Mouse (Mus musculus): ENCODE data around the gene Gm10142.
"Not testable (repeated sequence)": the region's sequence is repeated elsewhere in the genome, so short reads cannot be mapped to it uniquely, and the experiment has no call there.

Gene Gm10142

GRCm38 (mm10) chr10:77715507-77715906, at the start of gene Gm10142:
Gm10142 (plus strand) TSS chr10:77715807.
- DNase-seq (ENCODE audit: low spot score) = no peak

DNA sequence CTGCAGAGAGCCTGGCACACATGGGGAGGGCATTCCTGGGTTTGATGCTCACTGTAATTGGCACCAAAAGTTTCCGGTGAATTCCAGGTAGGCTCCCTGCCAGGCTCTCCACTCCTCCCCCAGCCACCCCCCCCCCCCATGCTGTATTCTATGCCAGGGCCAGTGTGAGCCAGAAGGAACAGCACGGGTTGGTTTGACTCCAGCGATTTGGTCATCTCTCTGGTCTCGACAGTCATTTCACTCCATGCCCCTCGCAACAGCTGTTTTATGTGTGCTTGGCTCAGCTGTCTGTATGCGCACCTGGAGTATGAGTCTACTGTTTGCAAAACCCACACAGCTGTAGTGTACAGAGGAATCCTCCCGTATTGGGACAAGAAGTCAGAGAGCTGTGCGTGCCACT, 49.3 kb upstream of the Gm10142 start:
- no peak for DNase-seq (ENCODE audit: low spot score)

- no peak for DNase-seq (ENCODE audit: low spot score)
These were observed 48.2 kb upstream of the Gm10142 start for GRCm38 (mm10) chr10:77667402-77667801.

GRCm38 (mm10) chr10:77670710-77671109, 44.9 kb upstream of the Gm10142 start:
- DNase-seq (ENCODE audit: low spot score) = no peak

- no peak for DNase-seq (ENCODE audit: low spot score)
These were observed 44.1 kb upstream of the Gm10142 start for GRCm38 (mm10) chr10:77671519-77671918.

GRCm38 (mm10) chr10:77673765-77674164, 41.8 kb upstream of the Gm10142 start:
- DNase-seq (ENCODE audit: low spot score) = no peak

DNA sequence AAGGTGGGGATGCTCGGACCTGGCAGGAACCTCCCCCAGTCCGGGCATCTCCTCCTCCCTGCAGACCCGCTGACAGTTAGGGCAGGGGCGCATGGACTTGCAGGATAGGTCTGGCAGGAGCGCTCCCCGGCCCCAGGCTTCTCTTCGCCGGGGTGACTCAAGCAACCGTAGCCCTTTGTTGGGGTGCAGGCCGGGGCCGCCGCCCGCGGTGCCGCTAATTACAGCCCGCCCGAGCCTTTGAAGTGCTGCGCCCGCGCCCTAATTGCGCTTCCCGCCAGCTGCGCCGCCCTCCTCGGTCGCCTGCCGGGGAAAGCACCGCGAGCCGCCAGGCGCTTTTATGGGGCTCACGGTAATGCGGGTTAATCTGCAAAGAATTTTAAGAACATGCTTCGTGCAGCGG, 38.0 kb upstream of the Gm10142 start:
- DNase-seq (ENCODE audit: low spot score) = no peak

- DNase-seq (ENCODE audit: low spot score) = no peak
These were observed 32.6 kb upstream of the Gm10142 start for GRCm38 (mm10) chr10:77682994-77683393.

DNA sequence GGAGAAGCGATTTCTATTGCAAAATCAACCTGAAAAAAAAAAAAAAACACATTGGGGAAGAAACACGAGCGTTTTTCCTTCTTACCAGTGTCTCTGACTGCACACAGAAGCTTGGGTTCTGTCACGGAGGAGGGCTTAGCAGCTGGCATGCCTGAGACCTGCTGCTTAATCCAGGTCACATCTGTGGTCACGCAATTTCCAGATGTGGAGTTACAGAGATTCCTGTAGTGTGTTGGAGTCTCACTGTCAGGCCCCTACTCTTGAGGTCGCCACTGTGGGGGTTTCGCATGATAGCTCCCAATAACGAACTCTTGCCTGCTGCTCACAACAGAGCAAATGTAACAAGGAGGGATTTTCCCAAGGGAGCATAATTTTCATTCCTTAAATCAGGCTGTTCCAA, 31.4 kb upstream of the Gm10142 start:
- DNase-seq (ENCODE audit: low spot score) = no peak

DNA sequence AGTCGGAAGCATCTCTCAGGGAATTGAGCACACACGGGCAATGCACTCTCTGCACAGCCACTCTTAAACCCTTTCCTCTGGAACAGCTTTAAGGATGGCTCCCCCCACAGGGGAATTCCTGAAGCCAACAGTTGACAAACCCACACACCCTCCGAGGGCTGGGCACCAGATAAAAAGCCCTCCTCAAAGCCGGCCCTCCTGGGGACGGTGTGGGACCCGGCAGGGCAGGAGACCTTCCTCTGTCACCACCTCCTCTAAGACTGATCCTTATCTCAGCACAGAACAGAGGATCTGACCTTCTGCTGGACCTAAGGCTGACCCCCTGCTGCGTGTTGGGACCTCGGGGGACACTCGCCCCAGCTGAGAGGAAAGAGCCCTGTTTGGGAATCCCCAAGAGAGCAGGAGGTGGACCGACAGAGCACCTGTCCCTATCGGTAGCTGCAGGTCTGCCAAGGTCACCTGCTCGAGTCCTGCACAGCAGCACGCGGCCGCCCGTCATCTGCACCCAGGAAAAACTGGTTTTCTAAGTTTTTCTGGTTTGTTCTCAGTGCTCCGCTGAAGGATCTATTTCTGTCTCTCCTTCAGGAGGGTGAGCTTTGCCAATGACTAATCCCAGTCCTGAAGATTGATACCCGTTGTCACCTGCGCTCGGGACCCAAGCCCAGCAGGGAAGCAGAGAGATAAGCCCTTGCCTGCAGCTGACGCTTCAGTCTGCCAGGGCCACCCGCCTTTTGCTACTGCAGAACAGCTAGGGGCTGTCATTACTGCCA, 29.5 kb upstream of the Gm10142 start, which contains the start of gene Tspear:
Gene Tspear, plus strand, starts transcription at position 675 of the 770 bp plus-strand sequence.
- DNase-seq (ENCODE audit: low spot score) = no peak

DNA sequence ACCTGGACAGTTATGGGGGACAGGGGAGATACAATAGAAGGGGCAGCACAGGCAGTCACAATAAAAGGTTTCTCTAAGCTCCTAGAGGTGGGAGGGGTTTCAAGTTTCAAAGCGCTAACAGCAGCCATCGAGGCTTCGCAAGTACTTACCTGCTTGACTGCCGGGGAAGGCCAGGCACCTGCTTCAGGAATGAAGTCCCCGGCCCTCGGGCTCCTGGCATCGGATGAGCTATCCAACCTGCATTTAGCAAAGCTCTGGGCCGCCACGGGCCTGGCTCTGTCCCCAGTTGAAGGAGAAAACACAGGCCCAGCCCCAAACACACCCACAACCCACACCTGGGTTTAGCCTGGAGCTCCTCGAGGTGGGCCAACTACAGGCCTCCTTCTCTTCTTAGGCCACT, 28.6 kb upstream of the Gm10142 start:
- DNase-seq (ENCODE audit: low spot score) = no peak

- DNase-seq (ENCODE audit: low spot score) = not testable (repeated sequence)
These were observed 25.2 kb upstream of the Gm10142 start, which contains the start of gene Gm19402 for GRCm38 (mm10) chr10:77690356-77690807. Gm19402 (minus strand) TSS chr10:77690757.

GRCm38 (mm10) chr10:77697133-77697532, 18.5 kb upstream of the Gm10142 start, which contains the start of gene Gm9508:
Gm9508 (minus strand) TSS chr10:77697233.
- no peak for DNase-seq (ENCODE audit: low spot score)

GRCm38 (mm10) chr10:77706326-77706725, 9.3 kb upstream of the Gm10142 start, which contains the start of gene Gm10272:
Gm10272 (plus strand) TSS chr10:77706626.
- DNase-seq (ENCODE audit: low spot score) = no peak

DNA sequence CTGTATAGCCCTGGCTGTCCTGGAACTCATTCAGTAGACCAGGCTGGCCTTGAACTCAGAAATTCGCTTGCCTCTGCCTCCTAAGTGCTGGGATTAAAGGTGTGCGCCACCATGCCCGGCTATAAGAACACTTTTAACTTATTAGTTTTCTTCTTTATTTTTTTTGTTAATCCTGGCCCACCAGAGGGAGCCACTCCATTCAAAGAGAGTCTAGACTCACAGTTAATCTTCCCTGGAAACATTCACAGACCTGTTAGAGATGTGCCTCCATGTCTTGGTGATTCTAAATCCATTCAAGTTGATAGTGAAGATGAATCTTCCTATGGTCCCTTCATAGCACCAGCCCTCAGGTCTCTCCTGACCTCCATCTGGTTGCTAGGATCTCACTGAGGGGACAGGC, 5.8 kb upstream of the Gm10142 start:
- no peak for DNase-seq (ENCODE audit: low spot score)

GRCm38 (mm10) chr10:77711157-77711556, 4.5 kb upstream of the Gm10142 start, which contains the start of gene Gm10024:
Gm10024 (plus strand) TSS chr10:77711457.
- not testable (repeated sequence) for DNase-seq (ENCODE audit: low spot score)

DNA sequence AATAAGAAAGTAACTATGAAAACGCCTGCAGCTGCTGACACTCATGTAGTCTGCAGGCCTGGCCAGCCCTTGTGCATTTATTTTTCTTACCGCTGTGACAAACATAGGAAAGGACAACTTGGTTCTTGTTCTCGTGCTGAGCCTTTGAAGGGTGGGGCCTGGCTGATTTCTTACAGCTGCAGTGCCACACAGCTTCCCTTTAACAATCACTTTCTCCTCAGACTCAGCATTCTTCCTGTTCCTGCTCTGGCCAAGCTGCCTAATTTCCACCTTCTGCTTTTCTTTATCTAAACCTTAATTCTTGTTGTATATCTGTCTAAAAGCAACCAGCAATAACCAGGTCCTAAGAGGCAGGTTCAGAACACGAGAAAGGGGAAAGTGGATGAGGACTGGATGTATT, 1.9 kb upstream of the Gm10142 start:
- DNase-seq (ENCODE audit: low spot score) = no peak

DNA sequence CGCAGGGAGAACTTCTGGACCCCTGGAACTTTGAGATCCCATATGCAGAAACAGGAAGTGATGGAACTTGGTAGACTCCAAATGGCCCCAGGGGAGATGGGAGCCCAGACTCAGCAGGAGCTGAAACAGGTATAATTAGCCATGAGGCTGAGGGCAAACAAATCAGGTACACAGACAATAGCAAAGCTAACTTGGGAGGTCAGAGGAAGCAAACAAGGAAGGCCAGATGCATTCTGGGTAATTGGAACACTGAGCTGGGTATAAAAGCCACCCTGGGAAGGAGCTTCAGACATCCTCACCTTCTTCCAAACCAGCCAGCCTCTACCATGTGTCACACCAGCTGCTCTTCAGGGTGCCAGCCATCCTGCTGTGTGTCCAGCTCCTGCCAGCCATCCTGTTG, 4.7 kb downstream of the Gm10142 start, which contains the start of gene Krtap12-1:
Gene Krtap12-1, plus strand, starts transcription at position 301 of the 400 bp plus-strand sequence.
- DNase-seq (ENCODE audit: low spot score) = not testable (repeated sequence)

DNA sequence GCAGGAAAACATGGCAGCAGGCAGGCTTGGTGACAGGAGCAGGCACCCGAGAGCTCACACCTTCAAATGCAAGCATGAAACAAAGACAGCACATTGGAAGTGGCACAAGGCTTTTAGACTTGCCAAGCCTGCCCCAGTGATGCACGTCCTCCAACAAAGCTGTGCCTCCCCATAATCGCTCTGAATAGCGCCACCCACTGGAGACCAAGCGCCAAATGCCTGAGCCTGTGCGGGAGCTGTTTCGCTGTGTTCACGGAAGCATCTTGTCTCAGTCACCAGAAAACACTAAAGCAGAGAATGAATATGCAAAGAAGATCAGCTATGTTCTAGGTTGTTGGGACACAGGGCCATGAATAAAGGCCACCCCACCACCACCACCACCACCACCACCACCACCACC, 9.2 kb downstream of the Gm10142 start:
- DNase-seq (ENCODE audit: low spot score) = no peak

DNA sequence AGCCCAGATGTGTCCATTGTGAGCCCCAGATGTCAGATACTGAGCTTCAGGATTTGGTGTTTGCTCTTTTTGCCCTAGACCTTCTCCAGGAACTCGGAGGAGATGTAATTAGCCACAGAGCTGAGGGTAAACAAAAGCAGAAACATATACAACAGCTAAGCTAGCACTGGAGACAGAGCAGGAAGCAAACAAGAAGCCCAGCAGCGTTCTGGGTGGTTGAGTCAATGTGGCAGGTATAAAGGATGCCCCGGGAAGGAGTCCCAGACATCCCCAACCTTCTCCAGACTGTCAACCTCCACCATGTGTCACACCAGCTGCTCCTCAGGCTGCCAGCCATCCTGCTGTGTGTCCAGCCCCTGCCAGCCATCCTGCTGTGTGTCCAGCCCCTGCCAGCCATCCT, 10.6 kb downstream of the Gm10142 start, which contains the start of gene Gm10100:
Gene Gm10100, plus strand, starts transcription at position 301 of the 400 bp plus-strand sequence.
- DNase-seq (ENCODE audit: low spot score) = no peak

- no peak for DNase-seq (ENCODE audit: low spot score)
These were observed 12.7 kb downstream of the Gm10142 start for GRCm38 (mm10) chr10:77728280-77728679.

DNA sequence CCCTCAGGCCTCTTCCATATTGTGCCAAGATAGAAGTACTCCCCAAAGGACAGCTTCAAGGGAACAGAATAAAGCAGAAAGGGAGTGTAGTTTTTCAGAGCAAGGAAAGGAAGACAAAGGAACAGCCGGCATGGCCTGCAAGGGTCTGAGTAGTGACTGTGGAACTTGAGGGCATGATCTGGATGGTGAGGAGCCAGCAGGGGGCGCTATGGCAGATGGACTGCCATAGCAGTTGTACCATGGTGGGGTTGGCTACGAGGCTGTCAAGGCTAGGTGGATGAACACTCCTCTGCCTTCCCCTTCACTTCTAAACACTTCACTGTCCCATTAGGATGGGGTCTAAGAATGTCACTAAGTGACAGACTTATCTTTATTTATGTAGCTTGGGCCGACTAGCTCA, 13.6 kb downstream of the Gm10142 start:
- DNase-seq (ENCODE audit: low spot score) = no peak

- no peak for DNase-seq (ENCODE audit: low spot score)
These were observed 20.3 kb downstream of the Gm10142 start for GRCm38 (mm10) chr10:77735928-77736327.
